In genomic region chr9:48895819-48896536, GRCm38 (mm10) we compare ENCODE assay signal across 12 mouse cellular contexts. TPM values are rescaled to one million over a fixed set of nuclear protein-coding genes. Genes with fewer than 3 reads are reported as not detected.
DNase-seq lines count a peak whose midpoint lies in the region; ATAC-seq lines count a peak whose summit lies in the region.
"Had no signal": no experiment of that assay in that cellular context is flagged by ENCODE, and none has a peak within 500 bp of the region (broad histone marks: within the 10 kb centered on the region; RNA-seq: fewer than 3 reads in every experiment).

No protein-coding gene starts in this region.

- peaks cover 18% of the 10 kb centered on the region for H3K4me1 ChIP-seq in forebrain, embryonic 11.5 days (replicated peaks; ENCODE audit: control insufficient read depth, insufficient read depth, low read length)

- peak; percentile 89 for ATAC-seq in forebrain, embryonic 11.5 days (replicated peaks; ENCODE audit: low FRiP score)
- ATAC-seq: CD4-positive, CD25-positive, alpha-beta regulatory T cell, adult 4 months had no signal

- H3K9ac ChIP-seq in forebrain, embryonic 11.5 days (ENCODE audit: low read length): peak overlapping the region; percentile 42

- H3K36me3 ChIP-seq in forebrain, embryonic 11.5 days (ENCODE audit: control insufficient read depth, insufficient read depth, low read length): no peaks in the 10 kb centered on the region

- H3K4me3 ChIP-seq in forebrain, embryonic 11.5 days (ENCODE audit: low read depth, low read length): peak overlapping the region; percentile 11; the same call in 1 of the 2 replicates

- 2% methylated on average over 18 of the region's 18 CpGs for WGBS in forebrain, embryonic 11.5 days

- H3K4me2 ChIP-seq in forebrain, embryonic 11.5 days (ENCODE audit: low read depth, low read length, severe bottlenecking): peak overlapping the region; percentile 52

- H3K9me3 ChIP-seq in forebrain, embryonic 11.5 days (ENCODE audit: control insufficient read depth, low read length): no peaks in the 10 kb centered on the region

- no peaks in the 10 kb centered on the region; the same call in 1 of the 2 replicates for H3K27me3 ChIP-seq in forebrain, embryonic 11.5 days (ENCODE audit: control insufficient read depth, insufficient read depth, low read length)

- peak overlapping the region; percentile 44; the same call in 1 of the 2 replicates for H3K27ac ChIP-seq in forebrain, embryonic 11.5 days (ENCODE audit: low read depth, low read length)

- DNase-seq in right cerebral cortex, postnatal 4 days: peak; percentile 11
- no peak for DNase-seq in right cerebral cortex, adult 2 months (ENCODE audit: low spot score in 2 of 2)
- peak; percentile 83 for DNase-seq in forebrain, embryonic 11.5 days (ENCODE audit: low spot score)
- DNase-seq in mesoderm, embryonic 11.5 days (ENCODE audit: low read depth, low spot score): peak; percentile 76
- DNase-seq in retina, embryonic 14.5 days (ENCODE audit: low spot score): peak; percentile 80
- no peak for DNase-seq in heart, adult 11 months
- no peak for DNase-seq in thymus, postnatal 0 days (ENCODE audit: low spot score)
- no peak for DNase-seq in heart, postnatal 4 days
- DNase-seq: kidney, adult 11 months; liver; lung, postnatal 36 days had no signal

RNA-seq across cellular contexts. Expression of gene Htr3a, which starts 14.9 kb away (rescaled TPM):
- 0.39 and 0.43 TPM in 2 replicates for polyA plus RNA-seq in forebrain, embryonic 11.5 days (2014; fragmentation: Nextera tagmentation; extraction: Ambion mirVana)
- 0.12 and 0.22 TPM in 2 replicates for polyA plus RNA-seq in thymus, postnatal 0 days (2015; fragmentation: Nextera tagmentation; extraction: Ambion mirVana)
- under 1 TPM; 0.14 to 0.59 TPM for total RNA-seq in heart, postnatal 4 days (2021)
- polyA plus RNA-seq: CD4-positive, CD25-positive, alpha-beta regulatory T cell, adult 4 months had no signal

RNA-seq across cellular contexts. Expression of gene Zbtb16, which starts 60.0 kb away (rescaled TPM):
- 6.6 TPM in 2 replicates for polyA plus RNA-seq in forebrain, embryonic 11.5 days (2014; fragmentation: Nextera tagmentation; extraction: Ambion mirVana)
- 1.4 and 1.6 TPM in 2 replicates for polyA plus RNA-seq in thymus, postnatal 0 days (2015; fragmentation: Nextera tagmentation; extraction: Ambion mirVana)
- 10 to 100 TPM; 24.0 to 24.7 TPM for total RNA-seq in heart, postnatal 4 days (2021)
- polyA plus RNA-seq: CD4-positive, CD25-positive, alpha-beta regulatory T cell, adult 4 months had no signal

Comparison
In these comparisons a context has a peak if more than half of its experiments do, and no peak if none do; other contexts are left out.
1. DNase-seq: peak in right cerebral cortex, postnatal 4 days (single experiment), forebrain, embryonic 11.5 days (single experiment), mesoderm, embryonic 11.5 days (single experiment) and retina, embryonic 14.5 days (single experiment); none in right cerebral cortex, adult 2 months (0 of 2), heart, adult 11 months (single experiment), thymus, postnatal 0 days (single experiment) and heart, postnatal 4 days (single experiment).